Mouse (Mus musculus) liver, adult 2 months (tissue): Measurements from ENCODE around the gene Bzw2.

ENCODE experiments used
- CTCF ChIP-seq: fragments of 200-500 bp; IDR thresholded peaks from 2 replicates; pipeline ENCODE4 v1.5.1; 2011; ENCODE audit warnings: low read depth, low read length, control low read depth
- POLR2A ChIP-seq: fragments of 200-500 bp; IDR thresholded peaks from 2 replicates; pipeline ENCODE4 v1.6.1; 2011; ENCODE audit warnings: low read length, control low read depth; ENCODE audit not compliant: insufficient read depth; ENCODE audit errors: extremely low read depth

GRCm38 (mm10) chr12:36140401-36140800, 17.5 kb downstream of the Bzw2 start:
- TF ChIP-seq CTCF (no peak), POLR2A (no peak)
